Mouse (Mus musculus): Measurements from ENCODE around the gene Cyp4f16. TPM values are rescaled to one million over a fixed set of nuclear protein-coding genes. Genes with fewer than 3 reads are reported as not detected.
"Not testable (repeated sequence)": the region's sequence is repeated elsewhere in the genome, so short reads cannot be mapped to it uniquely, and the experiment has no call there.

Gene Cyp4f16
- polyA plus RNA-seq (2017; shearing (Covaris generic)): 10 to 100 TPM in 1 of 2 experiments, 1 to 10 TPM in 1; 7.3 to 21.3 TPM

DNA sequence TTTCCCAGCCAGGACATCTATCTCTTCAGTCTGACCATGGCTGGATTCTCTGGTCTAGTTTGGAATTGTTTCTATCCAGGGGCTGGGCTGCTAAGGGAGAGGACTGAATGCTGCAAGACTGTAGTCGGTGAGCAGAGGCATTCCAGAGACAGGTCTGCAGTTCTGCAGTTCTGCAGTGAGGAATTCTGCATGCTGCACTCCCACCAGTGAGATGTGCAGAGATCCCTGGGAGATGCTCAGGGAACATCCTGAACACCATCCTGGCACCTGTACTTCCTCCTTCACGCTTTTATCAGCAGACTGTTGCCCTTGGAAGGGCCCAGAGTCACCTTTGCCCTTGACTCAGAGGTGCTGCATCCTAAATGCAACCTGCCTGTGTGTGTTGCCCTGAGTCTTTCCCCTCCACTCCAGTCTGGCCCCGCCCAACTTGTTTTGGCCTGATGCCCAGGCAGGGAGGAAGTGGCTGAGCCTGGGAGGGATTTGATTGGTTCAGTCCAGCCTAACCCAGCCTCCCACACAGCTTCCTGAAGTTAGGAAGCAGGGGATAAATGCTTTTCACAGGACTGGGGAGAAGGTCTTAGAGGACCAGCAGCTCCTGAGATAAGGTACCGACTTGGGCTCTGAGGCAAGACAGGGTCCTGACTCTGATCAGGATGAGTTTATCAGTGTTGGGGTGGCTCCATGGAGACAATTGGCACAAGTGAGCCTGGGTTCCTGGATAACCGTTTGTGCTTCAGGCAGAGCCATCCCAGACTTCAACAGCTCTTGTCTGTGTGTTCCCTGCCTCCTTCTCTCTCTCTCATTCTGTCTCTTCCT is at the start of gene Cyp4f16:
Gene Cyp4f16 (plus strand): TSS at position 508 of the 816 bp plus-strand sequence.
- ATAC-seq: peak; percentile 89

DNA sequence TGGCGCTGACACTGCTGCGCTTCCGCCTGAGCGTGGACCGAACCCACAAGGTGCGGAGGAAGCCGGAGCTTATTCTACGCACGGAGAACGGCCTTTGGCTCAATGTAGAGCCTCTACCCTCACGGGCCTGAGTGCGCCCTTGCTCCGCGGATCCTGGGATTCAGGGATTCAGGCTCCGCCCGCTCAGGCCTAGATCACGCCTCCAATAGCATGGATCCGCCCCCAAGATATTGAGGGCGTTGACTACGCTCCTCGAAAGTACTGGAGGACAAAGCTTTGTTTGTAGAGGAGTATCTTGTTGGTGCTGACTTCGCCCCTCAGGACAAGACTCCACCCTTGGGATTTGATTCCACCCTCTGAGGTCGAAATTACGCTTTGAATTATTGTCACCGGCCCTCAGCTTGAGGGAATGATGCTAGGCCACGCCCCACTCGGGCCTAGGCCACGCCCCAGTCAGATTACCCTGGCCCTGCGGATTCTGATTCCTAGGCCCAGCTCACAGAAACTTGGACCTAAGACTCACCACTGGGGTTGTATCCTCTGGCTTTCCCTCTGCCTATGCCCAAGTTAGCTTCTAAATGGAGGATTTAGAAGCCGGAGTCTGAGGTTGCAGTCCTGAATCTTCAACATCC is 43.9 kb upstream of the Cyp4f16 start:
- peak; percentile 67 for ATAC-seq

DNA sequence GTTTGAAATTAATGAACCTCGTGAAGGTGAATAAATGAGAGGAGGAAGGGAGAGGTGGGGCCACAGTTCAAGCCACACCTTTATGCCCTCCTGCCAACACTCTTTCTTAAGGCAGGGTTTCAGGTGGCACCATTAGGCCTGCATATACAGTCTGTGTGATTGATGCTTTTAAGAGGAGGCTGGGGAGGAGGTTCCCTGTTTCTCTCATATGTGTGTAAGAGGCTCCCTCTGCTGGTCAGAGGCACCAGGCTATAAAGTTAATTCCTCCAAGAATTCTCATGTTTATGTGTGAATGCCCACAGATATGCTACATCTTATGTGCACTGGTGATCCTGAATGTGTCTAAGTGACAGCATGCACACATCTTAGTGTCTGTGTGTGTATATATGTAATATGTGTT is 41.8 kb upstream of the Cyp4f16 start:
- peak; percentile 85 for ATAC-seq

DNA sequence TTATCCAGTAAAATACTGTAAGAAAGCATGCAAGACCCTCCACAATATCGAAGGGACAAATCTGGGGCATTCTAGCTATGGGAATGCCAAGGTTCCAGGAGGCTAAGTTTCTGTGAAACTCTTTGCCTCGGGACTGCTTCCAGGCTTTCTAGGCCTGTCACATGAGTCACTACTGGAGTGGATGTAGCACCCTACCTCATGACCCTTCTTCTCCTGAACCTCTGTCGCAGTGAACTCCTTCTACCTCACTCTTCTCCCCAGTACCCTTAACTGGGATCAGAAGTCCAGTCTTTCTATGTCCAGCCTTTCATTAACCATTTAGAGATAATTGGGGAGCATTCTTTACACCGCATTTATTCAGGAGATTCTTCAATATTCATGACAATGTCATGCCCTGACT is 35.8 kb upstream of the Cyp4f16 start:
- ATAC-seq: not testable (repeated sequence)

DNA sequence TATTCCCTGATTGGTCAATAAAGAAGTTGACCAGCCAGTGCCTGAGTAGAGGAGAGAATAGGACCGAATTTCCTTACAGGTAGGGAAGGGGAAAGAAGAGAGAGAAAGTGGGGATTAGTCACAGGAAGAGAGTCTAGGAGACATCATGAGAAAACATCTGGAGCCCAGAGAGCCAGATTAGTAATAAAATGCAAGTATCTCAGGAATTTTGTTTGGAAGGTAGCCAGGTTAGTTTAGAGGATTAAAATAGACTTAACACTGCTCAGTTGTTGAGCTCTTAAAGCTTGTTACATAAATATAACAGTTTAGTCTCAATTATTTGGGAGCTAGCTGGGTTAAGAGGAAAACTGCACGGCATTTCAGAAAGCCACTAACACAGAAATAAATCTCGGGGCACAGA is 35.3 kb upstream of the Cyp4f16 start:
- no peak for ATAC-seq

DNA sequence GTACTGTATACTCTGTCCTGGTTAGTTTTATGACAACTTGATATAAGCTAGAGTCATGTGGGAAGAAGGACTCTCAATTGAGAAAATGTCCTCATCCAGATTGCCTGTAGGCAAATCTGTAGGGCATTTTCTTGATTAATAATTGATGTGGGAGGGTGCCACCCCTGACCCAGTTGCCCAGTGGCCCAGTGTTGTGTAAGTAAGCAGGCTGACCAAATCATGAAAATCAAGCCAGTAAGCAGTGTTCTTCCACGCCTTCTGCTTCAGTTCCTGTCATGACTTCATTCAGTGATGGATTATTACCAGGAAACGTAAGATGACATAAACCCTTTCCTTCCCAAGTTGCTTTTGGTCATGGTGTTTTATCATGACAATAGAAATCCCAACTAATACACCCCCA is 33.2 kb upstream of the Cyp4f16 start:
- ATAC-seq: no peak

DNA sequence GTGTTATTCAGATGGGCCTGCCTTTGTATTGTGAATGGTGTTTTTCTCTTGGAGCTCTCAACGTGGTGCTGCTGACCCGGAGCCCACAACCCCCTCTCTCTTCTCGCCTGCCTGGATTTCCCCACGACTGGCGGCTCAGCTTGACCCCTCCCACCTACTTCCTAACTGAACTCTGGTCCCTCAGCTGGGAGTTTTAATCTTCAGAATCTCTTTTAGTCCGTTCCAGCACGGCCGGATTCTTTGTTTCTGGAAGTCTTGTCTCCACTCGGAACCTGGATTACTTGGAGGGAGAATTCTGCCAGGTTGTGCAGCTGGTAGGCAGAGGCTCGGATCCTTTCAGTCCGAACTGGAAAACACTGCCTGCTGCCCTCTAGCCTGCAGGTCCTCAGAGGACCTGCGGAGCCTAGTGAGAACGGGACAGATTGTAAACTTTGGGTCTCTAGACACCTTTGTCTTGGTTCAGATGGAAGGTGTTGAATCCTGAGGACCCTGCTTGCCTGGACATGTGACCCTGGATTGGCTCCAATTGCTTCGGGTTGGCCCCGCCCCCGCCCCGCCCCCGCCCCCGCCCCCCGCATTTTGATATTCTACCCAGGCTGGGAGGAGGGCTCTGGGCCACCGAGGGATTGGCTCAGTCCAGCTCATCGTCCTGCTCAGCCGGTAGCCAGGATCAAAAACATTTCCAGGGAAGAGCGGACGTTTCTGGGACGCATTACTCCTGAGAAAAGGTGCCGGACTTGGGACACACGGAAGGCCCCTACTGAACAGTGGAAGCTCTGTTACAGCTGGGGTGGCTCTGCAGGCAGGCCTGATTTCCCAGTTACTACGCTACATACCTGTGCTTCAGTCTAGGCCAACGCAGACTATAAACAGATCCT is 30.3 kb upstream of the Cyp4f16 start, which contains the start of gene Cyp4f17:
Gene Cyp4f17 (plus strand): TSS at position 200 of the 878 bp plus-strand sequence.
- ATAC-seq: no peak

DNA sequence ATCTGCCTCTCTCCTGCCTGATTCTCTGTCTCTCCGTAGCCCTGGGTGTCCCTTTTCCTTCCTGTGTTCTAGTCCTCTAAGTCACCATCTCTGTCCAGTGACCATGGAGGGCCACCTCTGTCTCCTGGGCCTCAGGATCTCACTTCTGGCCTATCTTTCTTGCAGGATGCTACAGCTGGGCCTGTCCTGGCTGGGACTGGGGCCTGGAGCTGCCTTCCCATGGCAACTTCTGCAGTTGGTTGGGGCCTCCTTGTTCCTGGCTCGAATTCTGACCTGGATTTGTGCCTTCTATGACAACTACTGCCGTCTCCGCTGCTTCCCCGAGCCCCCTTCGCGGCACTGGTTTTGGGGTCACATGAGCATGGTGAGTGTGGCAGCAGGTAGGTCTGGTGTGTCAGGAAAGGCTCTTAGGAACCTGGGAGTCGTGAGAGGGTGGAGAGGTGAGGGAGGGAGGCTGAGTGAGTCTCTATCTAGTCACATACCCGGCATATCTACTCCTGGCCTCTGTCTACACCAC is 29.6 kb upstream of the Cyp4f16 start:
- ATAC-seq: no peak

DNA sequence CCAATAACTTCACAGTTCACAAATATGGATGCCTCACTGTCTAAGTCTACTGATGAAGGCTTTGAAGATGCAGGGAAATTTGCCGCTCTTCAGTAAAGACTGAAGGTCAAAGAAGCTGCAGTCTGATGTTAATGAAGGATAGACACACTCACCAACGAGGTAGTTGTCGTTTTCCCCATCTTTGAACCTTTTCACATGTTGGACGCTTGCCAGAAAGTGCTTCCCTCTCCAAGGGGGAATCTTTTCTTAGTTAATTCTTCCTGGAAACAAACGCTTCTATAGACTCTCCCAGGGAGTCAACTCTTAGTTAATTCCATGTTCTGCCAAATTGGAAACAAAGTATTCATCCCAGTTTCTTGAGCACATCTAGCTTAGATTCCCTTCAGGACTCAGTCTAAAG is 20.2 kb upstream of the Cyp4f16 start:
- no peak for ATAC-seq

DNA sequence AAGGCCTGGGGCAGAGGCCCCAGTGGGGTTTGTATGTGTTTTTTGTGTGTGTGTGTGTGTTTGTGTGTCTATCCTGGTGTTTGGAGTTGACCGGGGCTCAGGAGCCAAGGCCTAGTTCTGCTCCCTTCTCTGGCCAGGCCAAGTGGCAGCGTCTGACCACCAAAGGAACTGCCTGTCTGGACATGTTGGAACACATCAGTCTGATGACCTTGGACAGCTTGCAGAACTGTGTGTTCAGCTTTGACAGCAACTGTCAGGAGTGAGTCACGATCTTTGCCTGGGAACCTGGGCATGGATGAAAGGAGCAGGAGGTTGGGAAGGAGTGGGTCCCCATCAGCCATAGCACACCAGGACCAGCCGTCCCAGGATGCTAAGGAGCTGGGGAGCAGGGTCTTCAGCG is 14.4 kb upstream of the Cyp4f16 start:
- no peak for ATAC-seq

DNA sequence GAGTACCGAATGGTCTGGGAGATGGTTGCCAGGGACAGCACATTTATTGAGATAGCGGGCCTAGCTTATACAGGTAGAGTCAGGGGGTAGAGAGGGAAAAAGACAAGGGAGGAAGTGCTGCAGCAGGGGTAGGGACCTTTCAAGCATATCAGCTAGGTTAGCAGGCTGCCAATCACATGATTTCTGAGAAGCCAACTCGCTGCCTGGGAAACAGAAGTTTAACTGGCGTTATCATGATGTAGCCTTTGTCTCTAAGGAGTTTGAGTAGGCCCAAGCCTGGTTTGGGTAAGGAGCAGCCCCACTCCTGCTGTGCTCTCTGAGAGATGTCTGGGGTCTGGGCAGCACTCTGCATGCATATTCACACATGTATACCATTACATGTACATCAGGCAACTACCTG is 14.0 kb upstream of the Cyp4f16 start:
- ATAC-seq: peak; percentile 21

DNA sequence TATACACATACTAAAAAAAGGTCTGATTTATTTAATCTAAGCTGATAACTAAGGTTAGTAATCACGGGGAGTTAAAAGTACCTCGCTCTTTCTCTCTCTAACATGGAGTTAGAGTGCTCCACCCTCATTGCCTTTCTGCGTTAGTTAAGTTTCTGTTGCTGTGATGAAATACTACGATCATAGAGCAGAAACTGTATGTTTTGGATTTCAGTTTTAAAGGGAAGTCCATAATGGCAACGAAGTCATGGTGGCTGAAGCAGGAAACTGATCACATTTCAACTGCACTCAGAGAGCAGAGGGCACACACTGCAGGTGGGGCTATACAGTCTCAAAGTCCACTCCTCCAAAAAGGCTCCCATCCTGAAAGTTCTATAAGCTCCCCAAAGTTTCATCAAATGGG is 13.5 kb upstream of the Cyp4f16 start:
- ATAC-seq: no peak

DNA sequence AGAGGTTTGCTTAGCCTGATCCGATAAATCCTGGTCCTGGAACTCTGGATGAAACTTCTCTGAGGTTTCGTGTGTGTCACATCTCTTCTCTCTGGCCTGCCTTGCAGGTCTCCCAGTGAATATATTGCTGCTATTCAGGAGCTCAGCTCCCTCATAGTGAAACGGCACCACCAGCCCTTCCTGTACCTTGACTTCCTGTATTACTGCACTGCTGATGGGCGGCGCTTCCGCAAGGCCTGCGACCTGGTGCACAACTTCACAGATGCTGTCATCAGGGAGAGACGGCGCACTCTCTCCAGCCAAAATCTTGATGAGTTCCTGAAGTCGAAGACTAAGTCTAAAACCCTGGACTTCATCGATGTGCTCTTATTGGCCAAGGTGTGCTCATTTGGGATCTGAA is 12.5 kb upstream of the Cyp4f16 start:
- peak; percentile 85 for ATAC-seq

DNA sequence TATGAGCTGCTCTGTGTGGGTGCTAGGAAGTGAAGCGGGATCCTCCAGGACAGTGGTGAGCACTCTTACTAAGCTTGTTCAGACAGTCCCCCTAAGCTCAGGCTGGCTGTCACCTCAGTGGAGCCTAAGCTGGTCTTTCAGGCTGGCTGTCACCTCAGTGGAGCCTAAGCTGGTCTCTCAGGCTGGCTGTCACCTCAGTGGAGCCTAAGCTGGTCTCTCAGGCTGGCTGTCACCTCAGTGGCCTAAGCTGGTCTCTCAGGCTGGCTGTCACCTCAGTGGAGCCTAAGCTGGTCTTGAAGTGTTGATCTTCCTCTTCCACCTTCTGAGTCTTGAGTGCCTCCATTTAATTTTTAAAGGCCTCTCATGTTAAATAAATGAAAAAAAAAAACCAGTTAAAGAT is 10.0 kb upstream of the Cyp4f16 start:
- ATAC-seq: not testable (repeated sequence)

DNA sequence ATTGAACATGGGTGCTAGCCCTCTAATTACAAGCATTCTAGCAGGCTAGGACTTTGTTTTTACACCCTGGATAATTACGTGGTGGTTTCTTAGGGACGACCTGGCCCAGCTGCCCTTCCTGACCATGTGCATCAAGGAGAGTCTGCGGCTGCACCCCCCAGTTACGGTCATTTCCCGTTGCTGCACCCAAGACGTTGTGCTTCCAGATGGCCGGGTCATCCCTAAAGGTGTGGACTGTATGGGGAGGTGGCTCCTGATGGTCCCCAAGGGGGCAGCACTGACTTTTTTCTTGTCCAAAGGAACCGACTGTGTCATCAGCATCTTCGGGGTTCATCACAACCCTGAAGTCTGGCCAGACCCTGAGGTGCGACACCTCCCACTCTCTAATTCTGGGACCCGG is 8.6 kb upstream of the Cyp4f16 start:
- ATAC-seq: no peak

DNA sequence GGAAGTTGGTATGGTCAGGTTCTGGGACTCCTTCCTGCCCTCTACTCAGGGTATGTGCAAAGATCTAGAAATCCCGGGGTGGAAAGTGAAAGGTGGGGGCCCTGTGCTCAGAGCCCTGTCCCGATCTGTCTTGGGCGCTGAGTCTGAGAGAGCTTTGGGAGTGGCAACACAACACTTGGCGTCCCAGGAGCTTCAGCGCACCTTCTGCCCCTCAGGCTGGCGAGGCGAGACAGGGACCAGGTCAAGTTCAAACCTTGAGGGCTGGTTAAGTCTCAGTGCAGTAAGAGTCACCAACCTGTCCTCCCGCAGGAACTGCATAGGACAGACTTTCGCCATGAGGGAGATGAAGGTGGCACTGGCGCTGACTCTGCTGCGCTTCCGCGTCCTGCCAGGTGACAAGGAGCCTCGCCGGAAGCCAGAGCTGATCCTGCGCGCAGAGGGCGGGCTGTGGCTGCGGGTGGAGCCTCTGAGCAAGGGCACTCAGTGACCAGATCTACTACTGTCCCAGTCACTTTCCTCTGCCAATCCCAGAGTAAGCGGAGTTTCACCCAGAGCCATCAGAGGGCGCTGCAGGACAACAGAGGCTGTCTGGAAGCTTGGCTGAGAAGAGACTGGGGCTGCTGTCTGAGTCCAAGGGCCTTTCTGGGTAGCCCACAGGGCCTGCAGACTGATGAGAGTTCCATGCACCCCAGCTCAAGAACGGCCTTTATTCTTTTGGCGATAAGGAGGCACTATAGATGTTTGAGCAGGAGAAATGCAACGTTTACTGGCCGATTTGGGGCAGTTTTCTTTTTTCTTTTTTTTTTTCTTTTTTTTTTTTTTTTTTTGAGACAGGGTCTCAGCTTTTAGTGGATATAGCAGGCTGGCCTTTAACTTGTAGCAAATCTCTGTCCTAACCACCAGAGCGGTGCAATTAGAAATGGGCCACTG is 7.7 kb upstream of the Cyp4f16 start:
- peak; percentile 71 for ATAC-seq

DNA sequence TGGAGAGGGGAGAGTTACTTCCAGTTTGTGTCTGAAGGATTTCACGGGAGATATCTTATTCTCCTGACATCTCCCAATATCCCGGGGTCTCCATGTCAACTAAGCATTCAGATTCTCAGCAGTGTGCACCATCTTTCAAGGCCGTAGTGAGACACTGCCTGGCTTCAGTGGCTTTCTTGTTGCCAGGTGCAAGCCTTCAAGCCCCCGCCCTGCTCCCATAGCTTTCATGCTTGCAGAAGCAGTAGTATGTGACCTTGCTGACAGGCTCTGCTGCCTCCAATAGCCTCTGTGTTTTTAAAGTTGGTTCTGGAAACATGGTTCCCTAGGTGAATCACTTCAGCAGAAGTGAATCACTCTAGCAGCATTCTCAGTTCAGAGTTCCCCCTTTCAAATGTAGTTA is 4.0 kb upstream of the Cyp4f16 start:
- not testable (repeated sequence) for ATAC-seq

DNA sequence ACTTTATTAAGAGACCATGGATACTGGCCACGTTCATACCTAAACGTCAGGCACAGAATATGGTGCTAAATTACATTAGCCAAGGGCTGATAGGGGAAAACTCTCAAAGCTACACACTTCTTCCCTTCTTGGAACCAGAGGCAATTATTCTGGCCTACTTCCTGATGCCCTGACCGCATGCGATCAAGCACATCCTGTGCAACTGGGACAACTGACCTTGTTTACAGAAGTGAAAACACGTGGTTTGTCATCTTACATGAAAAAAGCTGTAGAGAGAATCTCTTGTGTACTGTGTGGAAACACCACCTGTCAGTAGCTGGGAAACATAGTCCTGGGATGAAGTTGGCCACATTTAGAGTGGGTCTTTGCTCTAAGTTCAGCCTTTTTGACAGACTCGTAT is 2.3 kb upstream of the Cyp4f16 start:
- ATAC-seq: no peak

DNA sequence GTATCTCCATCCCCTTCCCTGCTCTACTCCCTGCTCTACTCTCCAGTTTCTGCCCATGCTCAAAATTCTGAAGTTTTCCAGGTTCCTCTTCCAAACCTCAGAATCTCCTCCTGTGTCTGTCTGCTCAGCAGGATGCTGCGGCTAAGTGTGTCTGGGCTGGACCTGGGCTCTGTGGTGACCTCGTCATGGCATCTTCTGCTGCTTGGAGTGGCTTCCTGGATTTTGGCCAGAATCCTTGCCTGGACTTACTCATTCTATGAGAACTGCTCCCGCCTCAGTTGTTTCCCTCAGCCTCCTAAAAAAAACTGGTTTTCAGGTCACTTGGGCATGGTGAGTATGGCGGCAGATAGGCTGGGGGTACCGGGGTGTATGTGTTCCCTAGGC is 501 bp downstream of the Cyp4f16 start:
- no peak for ATAC-seq

DNA sequence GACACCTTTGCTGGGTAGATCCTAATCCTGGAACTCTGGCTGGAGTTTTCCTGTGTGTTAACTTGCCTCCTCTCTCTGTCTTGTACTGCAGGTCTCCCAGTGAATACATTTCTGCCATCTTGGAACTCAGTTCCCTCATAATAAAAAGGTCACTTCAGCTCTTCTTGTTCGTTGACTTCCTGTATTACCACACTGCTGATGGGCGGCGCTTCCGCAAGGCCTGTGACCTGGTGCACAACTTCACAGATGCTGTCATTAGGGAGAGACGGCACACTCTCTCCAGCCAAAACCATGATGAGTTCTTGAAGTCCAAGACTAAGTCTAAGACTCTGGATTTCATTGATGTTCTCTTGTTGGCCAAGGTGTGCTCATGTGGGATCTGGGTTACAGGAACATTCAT is 8.4 kb downstream of the Cyp4f16 start:
- ATAC-seq: not testable (repeated sequence)

DNA sequence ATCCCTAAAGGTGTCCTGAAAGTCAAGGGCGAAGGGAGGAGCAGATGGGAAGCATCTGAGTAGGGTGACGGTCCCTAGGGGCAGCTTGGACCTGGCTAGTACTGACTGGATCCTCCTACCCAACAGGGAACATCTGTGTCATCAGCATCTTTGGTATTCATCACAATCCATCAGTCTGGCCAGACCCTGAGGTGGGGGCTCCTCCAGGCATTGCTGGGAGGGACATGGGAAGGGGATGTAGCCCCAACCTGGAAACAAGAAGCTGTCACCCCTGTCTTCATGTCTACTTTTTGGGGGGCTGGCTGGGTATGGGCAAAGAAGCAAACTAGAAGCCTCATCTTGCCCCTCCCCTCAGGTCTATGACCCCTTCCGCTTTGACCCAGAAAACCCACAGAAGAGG is 14.0 kb downstream of the Cyp4f16 start:
- ATAC-seq: not testable (repeated sequence)
